Mouse (Mus musculus) macrophage (primary cell): ENCODE measurements around the gene C1qtnf3. TPM values are rescaled to one million over a fixed set of nuclear protein-coding genes. Genes with fewer than 3 reads are reported as not detected.
A peak's percentile ranks its signal among the peaks of the same experiment; 100 is the strongest.
"Not testable (repeated sequence)": the region's sequence is repeated elsewhere in the genome, so short reads cannot be mapped to it uniquely, and the experiment has no call there.

Experiments used
- H3K27ac ChIP-seq: fragments of 350-480 bp; formaldehyde crosslinking; 2 replicates; pipeline ENCODE4 v1.9.0; 2021
- H3K36me3 ChIP-seq: fragments of 350-480 bp; formaldehyde crosslinking; 2 replicates; pipeline ENCODE4 v1.9.0; 2021; ENCODE audit errors: inconsistent target
- H3K4me3 ChIP-seq: fragments of 350-480 bp; formaldehyde crosslinking; 2 replicates; pipeline ENCODE4 v1.9.0; 2021; ENCODE audit errors: inconsistent target
- H3K79me2 ChIP-seq: fragments of 350-480 bp; formaldehyde crosslinking; 2 replicates; pipeline ENCODE4 v1.9.0; 2021; ENCODE audit errors: inconsistent target
- WGBS: methylation state at CpG from one replicate; pipeline ENCODE4 v1.1.7; 2026; ENCODE audit warnings: inconsistent platforms; ENCODE audit not compliant: missing documents; 5-methylcytosine and 5-hydroxymethylcytosine counted together
- polyA plus RNA-seq: library from polyadenylated mRNA; stranded (reverse); fragments of 250-400 nt; gene quantifications from 3 replicates; pipeline ENCODE4 v1.2.4, GENCODE M21; 2018; ENCODE audit warnings: inconsistent platforms

C1qtnf3 gene
- polyA plus RNA-seq, 1 experiment from 2014 or later: not detected

GRCm38 (mm10) chr15:10982064-10982435, 29.9 kb downstream of the C1qtnf3 start:
- 8% methylated on average over 6 of the region's 6 CpGs for WGBS
- no peak overlapping the region for H3K27ac ChIP-seq
- H3K79me2 ChIP-seq: no peaks in the 10 kb centered on the region
- H3K4me3 ChIP-seq: peak overlapping the region; percentile 36
- H3K36me3 ChIP-seq: no peaks in the 10 kb centered on the region

GRCm38 (mm10) chr15:10985756-10986155, 33.6 kb downstream of the C1qtnf3 start:
- H3K79me2 ChIP-seq: no peaks in the 10 kb centered on the region
- no peak overlapping the region for H3K27ac ChIP-seq
- WGBS: 94% methylated on average over 6 of the region's 6 CpGs
- no peaks in the 10 kb centered on the region for H3K36me3 ChIP-seq
- H3K4me3 ChIP-seq: no peak overlapping the region

GRCm38 (mm10) chr15:10986477-10986876, 34.3 kb downstream of the C1qtnf3 start:
- not testable (repeated sequence) for H3K79me2 ChIP-seq, H3K27ac ChIP-seq, H3K36me3 ChIP-seq, H3K4me3 ChIP-seq
- 88% methylated on average over 2 of the region's 2 CpGs for WGBS

- H3K27ac ChIP-seq: no peak overlapping the region
- H3K79me2 ChIP-seq: no peaks in the 10 kb centered on the region
- H3K36me3 ChIP-seq: no peaks in the 10 kb centered on the region
- WGBS: 83% methylated on average over 2 of the region's 2 CpGs
- no peak overlapping the region for H3K4me3 ChIP-seq
These were observed 38.3 kb downstream of the C1qtnf3 start for GRCm38 (mm10) chr15:10990411-10990810.

- H3K4me3 ChIP-seq: no peak overlapping the region
- no peak overlapping the region for H3K27ac ChIP-seq
- no peaks in the 10 kb centered on the region for H3K79me2 ChIP-seq
- 100% methylated on average over 1 of the region's 1 CpGs for WGBS
- no peaks in the 10 kb centered on the region for H3K36me3 ChIP-seq
These were observed 39.4 kb downstream of the C1qtnf3 start for GRCm38 (mm10) chr15:10991566-10991965.

GRCm38 (mm10) chr15:10999832-11000231, 47.7 kb downstream of the C1qtnf3 start:
- Histone ChIP-seq H3K27ac (no peak overlapping the region), H3K79me2 (no peaks in the 10 kb centered on the region), H3K4me3 (no peak overlapping the region), H3K36me3 (no peaks in the 10 kb centered on the region)
- WGBS: 82% methylated on average over 5 of the region's 5 CpGs

GRCm38 (mm10) chr15:11000421-11000820, 48.3 kb downstream of the C1qtnf3 start, which contains the start of gene Slc45a2:
TSS of gene Slc45a2 (plus strand) at chr15:11000721.
- Histone ChIP-seq H3K4me3 (no peak within 1 kb of the TSS), H3K27ac (no peak within 1 kb of the TSS), H3K36me3 (no peaks in the 10 kb centered on the region), H3K79me2 (no peaks in the 10 kb centered on the region)
- WGBS: 96% methylated on average over 7 of the region's 7 CpGs

- Histone ChIP-seq H3K79me2 (no peaks in the 10 kb centered on the region), H3K36me3 (no peaks in the 10 kb centered on the region), H3K4me3 (no peak overlapping the region), H3K27ac (no peak overlapping the region)
- 91% methylated on average over 4 of the region's 4 CpGs for WGBS
These were observed 51.7 kb downstream of the C1qtnf3 start for GRCm38 (mm10) chr15:11003791-11004190.

GRCm38 (mm10) chr15:11004646-11005045, 52.5 kb downstream of the C1qtnf3 start:
- no peak overlapping the region for H3K4me3 ChIP-seq
- H3K27ac ChIP-seq: no peak overlapping the region
- no peaks in the 10 kb centered on the region for H3K36me3 ChIP-seq
- 90% methylated on average over 6 of the region's 6 CpGs for WGBS
- H3K79me2 ChIP-seq: no peaks in the 10 kb centered on the region

GRCm38 (mm10) chr15:11008756-11009155, 56.6 kb downstream of the C1qtnf3 start:
- H3K36me3 ChIP-seq: no peaks in the 10 kb centered on the region
- 23% methylated on average over 5 of the region's 5 CpGs for WGBS
- H3K79me2 ChIP-seq: no peaks in the 10 kb centered on the region
- no peak overlapping the region for H3K4me3 ChIP-seq
- no peak overlapping the region for H3K27ac ChIP-seq

- no peaks in the 10 kb centered on the region for H3K79me2 ChIP-seq
- no peaks in the 10 kb centered on the region for H3K36me3 ChIP-seq
- 90% methylated on average over 11 of the region's 11 CpGs for WGBS
- no peak overlapping the region for H3K27ac ChIP-seq
- no peak overlapping the region for H3K4me3 ChIP-seq
These were observed 58.9 kb downstream of the C1qtnf3 start for GRCm38 (mm10) chr15:11010976-11011548.

GRCm38 (mm10) chr15:11014931-11015330, 62.8 kb downstream of the C1qtnf3 start:
- 77% methylated on average over 2 of the region's 2 CpGs for WGBS
- Histone ChIP-seq H3K36me3 (no peaks in the 10 kb centered on the region), H3K27ac (no peak overlapping the region), H3K79me2 (no peaks in the 10 kb centered on the region), H3K4me3 (no peak overlapping the region)

- Histone ChIP-seq H3K27ac (no peak overlapping the region), H3K4me3 (no peak overlapping the region), H3K79me2 (no peaks in the 10 kb centered on the region), H3K36me3 (no peaks in the 10 kb centered on the region)
- 83% methylated on average over 4 of the region's 4 CpGs for WGBS
These were observed 74.8 kb downstream of the C1qtnf3 start for GRCm38 (mm10) chr15:11026801-11027561.
